Mouse (Mus musculus) CH12.LX (cell line): ENCODE measurements around the gene H2-M10.2. TPM values are rescaled to one million over a fixed set of nuclear protein-coding genes. Genes with fewer than 3 reads are reported as not detected.

Experiments
- DNase-seq: peaks from one replicate; pipeline ENCODE4 v3.0.0-alpha.2; 2013; ENCODE audit errors: extremely low read depth
- H3K27ac ChIP-seq: 2 replicates; pipeline ENCODE4 v1.5.1; 2012; ENCODE audit warnings: low read depth, mild to moderate bottlenecking, control low read depth, moderate library complexity; ENCODE audit not compliant: insufficient read depth
- H3K27me3 ChIP-seq: replicated peaks from 2 replicates; pipeline ENCODE3; 2012; ENCODE audit warnings: inconsistent platforms
- H3K36me3 ChIP-seq, 2 experiments: replicated peaks in 1 of 2; 2 replicates each; pipeline versions ENCODE3 to v1.6.1; 2012; ENCODE audit warnings: inconsistent platforms in 1 of 2, low read length in 1 of 2, mild to moderate bottlenecking in 1 of 2, mixed read lengths in 1 of 2, moderate library complexity in 1 of 2; ENCODE audit not compliant: control insufficient read depth in 1 of 2, insufficient read depth in 1 of 2
- H3K4me1 ChIP-seq, 2 experiments: 2 replicates each; pipeline ENCODE4 v1.6.1; 2012; ENCODE audit warnings: inconsistent platforms in 1 of 2, moderate library complexity in 1 of 2; ENCODE audit not compliant: insufficient read depth in 2 of 2, control insufficient read depth in 1 of 2
- H3K4me2 ChIP-seq: 2 replicates; pipeline ENCODE4 v1.6.1; 2012; ENCODE audit warnings: low read depth, mild to moderate bottlenecking, control low read depth; ENCODE audit not compliant: poor library complexity, insufficient read depth, severe bottlenecking
- H3K4me3 ChIP-seq, 3 experiments: fragments of 150-350 bp in 1 of 3; sonication (generic) in 1 of 3; replicated peaks in 1 of 3; 2 replicates each; pipeline versions ENCODE3 to v1.5.1; 2011 to 2012; ENCODE audit warnings: low read depth in 2 of 3, low read length in 2 of 3, mild to moderate bottlenecking in 2 of 3, moderate library complexity in 2 of 3, control low read depth in 1 of 3, improper control_type of control experiment in 1 of 3, inconsistent platforms in 1 of 3, mixed read lengths in 1 of 3; ENCODE audit not compliant: poor library complexity in 1 of 3
- H3K79me2 ChIP-seq: replicated peaks from 2 replicates; pipeline ENCODE4 v1.6.1; 2012; ENCODE audit warnings: mild to moderate bottlenecking, moderate library complexity; ENCODE audit not compliant: control insufficient read depth, poor library complexity, insufficient read depth, severe bottlenecking; ENCODE audit errors: extremely low read depth
- H3K9ac ChIP-seq: 2 replicates; pipeline ENCODE4 v1.6.1; 2012; ENCODE audit warnings: low read depth, mild to moderate bottlenecking, control low read depth, moderate library complexity; ENCODE audit not compliant: insufficient read depth
- H3K9me3 ChIP-seq: replicated peaks from 2 replicates; pipeline ENCODE3; 2012; ENCODE audit warnings: low read length, inconsistent platforms, mixed read lengths
- BHLHE40 ChIP-seq: IDR thresholded peaks from 2 replicates; pipeline ENCODE4 v1.6.1; 2011; ENCODE audit warnings: mild to moderate bottlenecking, low read depth, low read length, improper control_type of control experiment
- CTCF ChIP-seq, 2 experiments: IDR thresholded peaks in 1 of 2; conservative IDR thresholded peaks in 1 of 2; 2 replicates each; pipeline ENCODE4 v1.5.1; 2011 to 2012; ENCODE audit warnings: low read depth in 2 of 2, low read length in 2 of 2, improper control_type of control experiment in 1 of 2, inconsistent platforms in 1 of 2, mild to moderate bottlenecking in 1 of 2, moderate library complexity in 1 of 2
- E2F4 ChIP-seq: IDR thresholded peaks from 2 replicates; pipeline ENCODE4 v1.6.1; 2011; ENCODE audit warnings: low read depth, low read length, improper control_type of control experiment; ENCODE audit not compliant: insufficient replicate concordance
- ELF1 ChIP-seq: IDR thresholded peaks from 2 replicates; pipeline ENCODE4 v1.6.1; 2014; ENCODE audit warnings: low read depth, mild to moderate bottlenecking, inconsistent platforms, low read length, improper control_type of control experiment
- EP300 ChIP-seq: IDR thresholded peaks from 2 replicates; pipeline ENCODE4 v1.6.1; 2011; ENCODE audit warnings: low read length, improper control_type of control experiment
- ETS1 ChIP-seq: conservative IDR thresholded peaks from 2 replicates; pipeline ENCODE4 v1.6.1; 2012; ENCODE audit warnings: low read depth, mild to moderate bottlenecking, inconsistent platforms, low read length, improper control_type of control experiment, moderate library complexity
- GABPA ChIP-seq: IDR thresholded peaks from 2 replicates; pipeline ENCODE4 v1.6.1; 2012; ENCODE audit warnings: low read depth, low read length, improper control_type of control experiment, inconsistent platforms; ENCODE audit not compliant: insufficient replicate concordance
- HCFC1 ChIP-seq: IDR thresholded peaks from 2 replicates; pipeline ENCODE4 v1.6.1; 2012; ENCODE audit warnings: low read depth, mild to moderate bottlenecking, inconsistent platforms, low read length, improper control_type of control experiment
- JUN ChIP-seq: IDR thresholded peaks from 2 replicates; pipeline ENCODE4 v1.6.1; 2011; ENCODE audit warnings: low read depth, mild to moderate bottlenecking, low read length, improper control_type of control experiment, moderate library complexity; ENCODE audit not compliant: insufficient read depth
- KAT2A ChIP-seq: IDR thresholded peaks from 2 replicates; pipeline ENCODE4 v1.6.1; 2012; ENCODE audit warnings: low read length, improper control_type of control experiment, inconsistent platforms; ENCODE audit not compliant: insufficient replicate concordance
- MAFK ChIP-seq: IDR thresholded peaks from 2 replicates; pipeline ENCODE4 v1.6.1; 2011; ENCODE audit warnings: low read length, improper control_type of control experiment; ENCODE audit not compliant: insufficient replicate concordance
- MAX ChIP-seq: IDR thresholded peaks from 2 replicates; pipeline ENCODE4 v1.6.1; 2011; ENCODE audit warnings: low read length, improper control_type of control experiment
- MAZ ChIP-seq: IDR thresholded peaks from 2 replicates; pipeline ENCODE4 v1.6.1; 2012; ENCODE audit warnings: low read depth, mild to moderate bottlenecking, inconsistent platforms, low read length, improper control_type of control experiment, moderate library complexity
- MEF2A ChIP-seq: IDR thresholded peaks from 2 replicates; pipeline ENCODE4 v1.6.1; 2014; ENCODE audit warnings: low read depth, mild to moderate bottlenecking, inconsistent platforms, low read length, improper control_type of control experiment, borderline replicate concordance
- MXI1 ChIP-seq: IDR thresholded peaks from 2 replicates; pipeline ENCODE4 v1.6.1; 2011; ENCODE audit warnings: mild to moderate bottlenecking, low read depth, low read length, improper control_type of control experiment
- MYC ChIP-seq: IDR thresholded peaks from 2 replicates; pipeline ENCODE4 v1.6.1; 2011; ENCODE audit warnings: low read depth, mild to moderate bottlenecking, improper control_type of control experiment, low read length
- NELFE ChIP-seq: IDR thresholded peaks from 2 replicates; pipeline ENCODE4 v1.6.1; 2011; ENCODE audit warnings: low read depth, low read length, improper control_type of control experiment
- NRF1 ChIP-seq: IDR thresholded peaks from 2 replicates; pipeline ENCODE4 v1.6.1; 2014; ENCODE audit warnings: low read depth, mild to moderate bottlenecking, inconsistent platforms, low read length, improper control_type of control experiment, moderate library complexity
- POLR2A ChIP-seq: IDR thresholded peaks from 2 replicates; pipeline ENCODE4 v1.6.1; 2011; ENCODE audit warnings: low read depth, mild to moderate bottlenecking, improper control_type of control experiment, low read length
- RCOR1 ChIP-seq: conservative IDR thresholded peaks from 2 replicates; pipeline ENCODE4 v1.6.1; 2012; ENCODE audit warnings: low read depth, mild to moderate bottlenecking, inconsistent platforms, low read length, improper control_type of control experiment
- SIN3A ChIP-seq: IDR thresholded peaks from 2 replicates; pipeline ENCODE4 v1.6.1; 2012; ENCODE audit warnings: low read length, improper control_type of control experiment, inconsistent platforms
- TBP ChIP-seq: conservative IDR thresholded peaks from 2 replicates; pipeline ENCODE4 v1.6.1; 2011; ENCODE audit warnings: low read depth, low read length, improper control_type of control experiment
- TCF12 ChIP-seq: IDR thresholded peaks from 2 replicates; pipeline ENCODE4 v1.6.1; 2014; ENCODE audit warnings: low read depth, mild to moderate bottlenecking, inconsistent platforms, low read length, improper control_type of control experiment
- UBTF ChIP-seq: IDR thresholded peaks from 2 replicates; pipeline ENCODE4 v1.6.1; 2012; ENCODE audit warnings: low read depth, mild to moderate bottlenecking, inconsistent platforms, low read length, improper control_type of control experiment, moderate library complexity
- USF1 ChIP-seq: IDR thresholded peaks from 2 replicates; pipeline ENCODE4 v1.6.1; 2014; ENCODE audit warnings: low read depth, mild to moderate bottlenecking, inconsistent platforms, low read length, improper control_type of control experiment
- ZMIZ1 ChIP-seq: IDR thresholded peaks from 2 replicates; pipeline ENCODE4 v1.6.1; 2012; ENCODE audit warnings: low read depth, mild to moderate bottlenecking, inconsistent platforms, low read length, improper control_type of control experiment
- dilution Hi-C: fragments of 300-500 bp; cut with MboI; formaldehyde crosslinking; loops from 2 replicates; pipeline ENCODE4 v1.14.3; 2020; ENCODE audit warnings: low sequenced_read_pairs; ENCODE audit not compliant: extremely low pct_unique_long_range_greater_than_20kb, extremely low pct_ligation_motif_present
- in situ Hi-C: fragments of 300-500 bp; cut with MboI; formaldehyde crosslinking; loops from 3 replicates; pipeline ENCODE4 v1.14.3; 2019; ENCODE audit warnings: low sequenced_read_pairs, low pct_ligation_motif_present, low pct_unique_long_range_greater_than_20kb, mixed read lengths
- polyA plus RNA-seq: library from polyadenylated mRNA; unstranded; fragments of >175 nt; gene quantifications from 2 replicates; pipeline ENCODE4 v1.2.1, GENCODE M21; 2012; ENCODE audit warnings: low read depth; ENCODE audit not compliant: insufficient read length
- total RNA-seq, 2 experiments: library from RNA; depleted of rRNA; stranded (reverse); fragments of 300-350 nt in 1 of 2; fragments of >200 nt in 1 of 2; gene quantifications; 2 replicates each; pipeline ENCODE4 v1.2.3; 2012 to 2014

H2-M10.2 gene
- total and polyA plus RNA-seq, 3 experiments = 6.0 TPM; not detected in 2

DNA sequence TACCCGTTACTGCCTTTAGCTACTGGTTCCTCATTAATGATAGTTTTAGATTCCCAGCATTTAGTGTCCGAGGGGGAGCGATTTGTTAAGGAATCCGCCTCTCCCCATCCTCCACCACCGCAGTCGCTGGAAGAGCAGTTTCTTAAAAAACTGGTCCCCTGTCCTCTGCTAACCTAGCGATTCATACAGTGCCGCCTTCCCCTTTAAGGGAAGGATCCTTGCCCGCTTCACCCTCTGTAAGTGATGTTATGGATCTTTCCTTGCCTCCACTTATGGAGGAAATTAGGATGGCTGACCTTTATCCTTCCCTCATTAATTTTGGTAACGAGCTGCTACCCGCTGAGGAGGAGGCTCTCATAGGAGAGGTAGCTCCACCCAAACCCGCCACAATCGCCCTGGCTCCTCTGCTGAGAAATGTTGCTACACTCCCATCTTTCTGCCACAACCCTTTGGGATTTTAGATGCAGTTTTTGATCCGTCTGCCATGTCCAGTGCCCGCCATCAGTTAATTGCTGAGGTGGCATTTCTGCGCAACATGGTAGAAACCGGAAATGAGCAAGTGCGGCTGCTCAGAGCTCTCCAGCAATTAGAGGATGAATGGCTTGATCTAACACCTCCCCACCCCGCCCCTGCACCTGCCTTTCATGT, 28.9 kb upstream of the H2-M10.2 start:
- peak; percentile 67 for DNase-seq
- TF ChIP-seq MAFK (peak; percentile 100), HCFC1 (peak; percentile 61), TCF12 (peak; percentile 80), BHLHE40 (peak; percentile 84; the same call in 1 of the 2 replicates), TBP (peak; percentile 70; the same call in 1 of the 2 replicates), UBTF (no peak), RCOR1 (peak; percentile 64; the same call in 1 of the 2 replicates), ZMIZ1 (peak; percentile 58; the same call in 1 of the 2 replicates), MYC (peak; percentile 69; the same call in 1 of the 2 replicates), ETS1 (no peak), KAT2A (0 out of 2 replicates have a peak, but pooled peaks have one; percentile 23), USF1 (no peak), E2F4 (0 out of 2 replicates have a peak, but pooled peaks have one; percentile 63), GABPA (no peak), NELFE (peak; percentile 83), SIN3A (0 out of 2 replicates have a peak, but pooled peaks have one; percentile 22), JUN (no peak), MXI1 (peak; percentile 54), EP300 (no peak), MAX (peak; percentile 55; the same call in 1 of the 2 replicates), POLR2A (peak; percentile 70), NRF1 (peak; percentile 80), CTCF (conservative IDR thresholded peaks at IDR 0.05 in 1 of 2, IDR thresholded peaks at IDR 0.05 in 1 of 2; ENCODE audit: low read depth in 2 of 2, low read length in 2 of 2) (no peak), MAZ (0 out of 2 replicates have a peak, but pooled peaks have one; percentile 57), MEF2A (0 out of 2 replicates have a peak, but pooled peaks have one; percentile 42), ELF1 (peak; percentile 88)
- in situ Hi-C loops = no loop called here
- 0 out of 4 replicates have a peak, but pooled peaks cover 0 to 4% of the 10 kb centered on the region in 2 experiments for H3K4me1 ChIP-seq
- no peak overlapping the region; the same call in 1 of the 2 replicates for H3K27ac ChIP-seq
- no peaks in the 10 kb centered on the region for H3K79me2 ChIP-seq
- H3K9ac ChIP-seq = peak overlapping the region; percentile 85
- peak overlapping the region; percentile 42 for H3K4me2 ChIP-seq
- dilution Hi-C loops = no loop called here
- H3K36me3 ChIP-seq = peaks cover 0 to 5% of the 10 kb centered on the region in 2 experiments
- peaks cover 26% of the 10 kb centered on the region for H3K27me3 ChIP-seq
- H3K9me3 ChIP-seq = no peaks in the 10 kb centered on the region
- peak overlapping the region; percentile 58 to 77 (median 64) for H3K4me3 ChIP-seq
